Mouse (Mus musculus): Measurements from ENCODE around the gene Cd28.

Cd28 gene

GRCm38 (mm10) chr1:60750201-60750765 is 33.7 kb downstream of the Cd28 start:
- DNase-seq (ENCODE audit: extremely low spot score) = no peak

- DNase-seq (ENCODE audit: extremely low spot score) = no peak
Measured at GRCm38 (mm10) chr1:60751011-60751410, 34.4 kb downstream of the Cd28 start.

GRCm38 (mm10) chr1:60752986-60753385 is 36.4 kb downstream of the Cd28 start:
- no peak for DNase-seq (ENCODE audit: extremely low spot score)

GRCm38 (mm10) chr1:60753981-60754380 is 37.4 kb downstream of the Cd28 start:
- DNase-seq (ENCODE audit: extremely low spot score) = no peak

DNA sequence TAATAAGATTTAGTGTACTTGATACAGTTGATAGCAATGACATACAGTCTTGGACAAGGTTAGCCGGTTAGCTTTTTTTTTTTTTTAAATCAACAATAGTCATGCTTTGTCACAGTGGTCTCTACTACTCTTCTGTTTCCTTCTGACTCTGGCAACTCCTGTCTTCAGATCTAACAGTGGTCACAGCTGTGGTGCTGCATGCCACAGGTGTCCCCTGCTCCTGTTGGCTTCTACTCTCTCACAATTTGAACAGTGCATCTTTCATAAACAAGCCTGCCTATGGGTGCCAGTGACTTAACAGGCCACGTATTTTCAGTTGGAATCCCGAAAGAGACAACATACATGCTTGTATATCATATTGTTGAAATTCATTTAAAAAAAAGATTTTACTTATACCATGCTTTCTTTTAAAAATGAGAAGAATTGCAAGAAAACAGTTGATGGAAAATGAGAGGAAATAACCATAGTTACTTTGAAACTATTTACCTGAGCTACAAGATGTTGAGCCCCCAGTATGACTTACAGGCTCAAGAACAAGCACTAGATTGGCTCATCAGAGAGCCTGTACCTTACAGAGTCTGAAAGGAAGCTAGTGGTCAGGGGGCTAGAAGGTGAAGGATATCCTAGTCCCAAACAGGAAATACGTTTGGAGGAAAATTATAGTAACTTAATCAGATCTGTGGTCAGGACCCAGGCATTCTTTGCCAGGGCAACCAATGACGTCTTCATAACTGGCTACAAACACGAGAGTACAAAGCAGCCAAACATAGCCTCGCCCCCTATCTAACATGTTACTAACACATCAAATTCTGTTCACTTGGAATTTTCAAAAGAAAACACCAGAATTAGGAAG is 39.0 kb downstream of the Cd28 start:
- no peak for DNase-seq (ENCODE audit: extremely low spot score)

GRCm38 (mm10) chr1:60757631-60758030 is 41.0 kb downstream of the Cd28 start:
- DNase-seq (ENCODE audit: extremely low spot score) = no peak

DNA sequence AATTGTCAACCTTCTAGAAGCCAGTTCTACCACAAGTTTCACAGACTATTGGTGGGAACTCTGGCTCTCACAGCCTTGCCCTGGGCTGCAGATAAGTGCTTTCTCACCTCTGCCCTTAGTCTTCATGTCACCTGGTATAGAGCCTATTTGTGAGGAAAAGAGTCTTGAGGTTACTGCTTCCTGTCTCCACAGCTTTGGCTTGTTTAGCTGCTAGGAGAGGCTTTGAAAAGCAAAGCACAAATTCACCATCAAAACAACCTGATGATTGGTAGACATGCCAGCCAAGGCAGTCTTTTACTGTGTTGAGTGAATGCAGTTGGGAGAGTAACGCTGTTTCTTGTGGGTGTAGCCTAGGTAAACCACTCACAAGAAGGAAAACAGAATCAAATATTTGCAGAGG is 41.6 kb downstream of the Cd28 start:
- no peak for DNase-seq (ENCODE audit: extremely low spot score)

DNA sequence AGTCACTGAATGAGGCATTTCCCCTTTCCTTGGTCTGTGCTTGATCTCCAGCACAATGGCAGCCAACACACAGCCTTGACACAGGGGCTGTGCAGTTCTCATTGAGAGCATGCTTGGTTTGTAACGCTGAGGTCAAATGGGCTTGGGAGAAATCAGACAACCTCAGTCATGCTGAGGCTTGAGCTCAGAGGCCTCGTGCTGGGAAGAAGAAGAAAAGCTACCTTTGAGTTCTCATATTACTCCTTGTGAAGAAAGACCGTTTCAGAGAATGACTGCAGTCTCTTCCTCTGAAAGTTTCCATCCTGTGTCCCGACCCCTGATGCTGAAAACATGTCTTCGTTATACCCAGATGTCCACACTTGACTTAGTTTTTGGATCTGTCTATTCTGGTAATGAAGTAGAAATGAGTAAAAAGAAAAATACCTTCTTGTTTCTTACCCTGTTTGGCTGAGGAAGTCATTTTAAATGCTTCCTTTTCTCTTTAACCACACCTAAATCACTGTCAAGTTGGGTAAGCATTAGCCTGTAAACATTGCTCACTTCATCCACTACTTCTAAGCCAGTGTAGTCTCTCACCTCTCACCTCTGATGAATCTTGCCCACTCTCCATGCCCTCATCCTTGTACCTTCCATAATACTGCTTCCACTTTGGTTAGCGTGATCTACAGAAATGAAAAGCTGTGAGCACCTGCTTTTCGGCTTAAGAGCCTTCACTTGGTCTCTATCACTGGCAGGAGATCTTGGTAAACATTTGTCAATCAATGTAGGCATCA is 43.1 kb downstream of the Cd28 start:
- DNase-seq (ENCODE audit: extremely low spot score) = no peak

DNA sequence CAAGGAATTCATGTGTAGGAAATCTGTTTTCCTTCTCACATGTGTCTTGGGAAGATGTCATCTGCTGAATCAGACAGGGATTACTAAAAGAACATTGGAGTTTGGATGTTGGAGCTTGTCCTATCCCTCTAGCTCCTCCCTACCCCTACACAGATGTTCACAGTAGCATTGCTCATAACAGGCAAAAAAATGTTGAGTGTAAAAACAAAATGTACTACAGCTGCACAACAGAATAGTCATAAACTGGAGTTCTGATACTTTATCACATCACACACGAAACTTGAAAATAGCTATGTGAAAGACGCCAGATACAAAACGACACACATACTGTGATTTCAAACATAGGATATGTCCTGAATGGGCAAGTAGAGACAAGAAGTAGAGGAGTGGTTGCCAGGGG is 43.9 kb downstream of the Cd28 start:
- DNase-seq (ENCODE audit: extremely low spot score) = no peak

DNA sequence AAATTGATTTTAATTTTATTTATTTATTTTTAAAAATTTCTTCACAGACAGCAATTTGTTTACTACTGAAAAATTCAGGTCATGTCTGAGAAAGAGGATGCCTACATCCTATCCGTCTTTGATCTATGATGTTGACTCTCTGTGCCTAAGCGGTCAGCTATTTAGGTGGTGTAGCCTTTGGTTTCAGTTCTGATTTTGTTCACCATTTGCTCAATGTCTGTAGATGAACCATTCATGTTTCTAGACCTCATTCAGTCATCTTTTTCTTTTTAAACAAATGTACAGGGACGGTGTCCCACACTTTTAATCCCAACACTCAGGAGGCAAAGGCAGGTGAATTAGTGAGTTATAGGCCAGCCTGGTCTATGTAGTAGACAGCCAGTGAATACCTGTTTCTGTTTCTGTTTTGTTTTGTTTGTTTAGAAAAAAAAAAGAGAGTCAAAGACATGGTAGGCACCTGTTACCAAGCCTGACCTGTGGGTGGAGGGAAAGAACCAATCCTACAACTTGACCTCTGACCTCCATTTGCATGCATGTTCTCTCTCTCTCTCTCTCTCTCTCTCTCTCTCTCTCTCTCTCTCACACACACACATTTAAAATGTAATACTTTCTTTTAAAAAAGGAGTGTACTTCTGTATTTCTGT is 45.0 kb downstream of the Cd28 start:
- DNase-seq (ENCODE audit: extremely low spot score) = no peak

- DNase-seq (ENCODE audit: extremely low spot score) = no peak
Measured at GRCm38 (mm10) chr1:60762451-60762850, 45.9 kb downstream of the Cd28 start.

DNA sequence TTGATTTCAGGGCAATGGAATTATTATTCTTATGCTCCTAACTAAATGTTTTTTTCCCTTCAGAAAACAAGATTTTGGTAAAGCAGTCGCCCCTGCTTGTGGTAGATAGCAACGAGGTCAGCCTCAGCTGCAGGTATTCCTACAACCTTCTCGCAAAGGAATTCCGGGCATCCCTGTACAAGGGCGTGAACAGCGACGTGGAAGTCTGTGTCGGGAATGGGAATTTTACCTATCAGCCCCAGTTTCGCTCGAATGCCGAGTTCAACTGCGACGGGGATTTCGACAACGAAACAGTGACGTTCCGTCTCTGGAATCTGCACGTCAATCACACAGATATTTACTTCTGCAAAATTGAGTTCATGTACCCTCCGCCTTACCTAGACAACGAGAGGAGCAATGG is 46.3 kb downstream of the Cd28 start:
- no peak for DNase-seq (ENCODE audit: extremely low spot score)

GRCm38 (mm10) chr1:60771771-60772170 is 55.2 kb downstream of the Cd28 start:
- DNase-seq (ENCODE audit: extremely low spot score) = no peak

DNA sequence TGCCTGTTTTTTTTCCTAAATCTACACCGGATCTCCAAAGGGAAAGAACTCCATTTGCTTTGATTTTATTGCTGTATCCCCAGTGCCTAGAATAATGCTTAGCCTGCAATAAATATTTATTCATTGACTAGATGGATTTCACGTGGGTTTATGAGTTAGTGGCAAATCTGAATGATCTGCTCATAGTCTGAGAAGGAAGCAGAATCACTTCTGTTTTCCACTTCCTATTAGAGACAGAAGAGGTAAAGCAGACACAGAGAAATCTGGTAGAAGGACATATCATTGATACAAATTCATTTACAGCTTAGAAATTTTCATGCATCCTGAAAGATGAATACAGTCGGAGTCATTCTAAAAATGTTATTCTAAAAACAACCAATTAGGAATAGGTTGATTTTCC is 56.6 kb downstream of the Cd28 start:
- DNase-seq (ENCODE audit: extremely low spot score) = no peak

DNA sequence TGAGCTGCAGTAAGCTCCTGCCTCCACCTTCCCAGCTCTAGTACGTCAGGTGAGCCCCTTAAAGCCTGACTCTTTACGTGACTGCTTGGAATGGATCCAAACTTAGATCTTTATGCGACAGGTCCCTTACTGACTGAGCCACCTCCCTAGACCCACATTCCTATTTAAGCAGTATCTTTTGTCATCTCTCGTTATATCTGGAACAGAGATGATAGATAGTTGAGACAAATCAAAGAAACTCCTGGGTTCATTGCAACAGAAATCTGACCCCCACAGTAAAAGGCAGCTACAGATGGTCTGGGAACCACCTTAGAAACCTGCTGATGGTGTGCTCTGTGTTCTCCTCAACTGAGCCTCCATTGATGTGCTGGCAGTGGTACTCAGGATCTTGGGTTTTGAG is 59.6 kb downstream of the Cd28 start:
- no peak for DNase-seq (ENCODE audit: extremely low spot score)

GRCm38 (mm10) chr1:60776906-60777305 is 60.3 kb downstream of the Cd28 start:
- DNase-seq (ENCODE audit: extremely low spot score) = no peak

DNA sequence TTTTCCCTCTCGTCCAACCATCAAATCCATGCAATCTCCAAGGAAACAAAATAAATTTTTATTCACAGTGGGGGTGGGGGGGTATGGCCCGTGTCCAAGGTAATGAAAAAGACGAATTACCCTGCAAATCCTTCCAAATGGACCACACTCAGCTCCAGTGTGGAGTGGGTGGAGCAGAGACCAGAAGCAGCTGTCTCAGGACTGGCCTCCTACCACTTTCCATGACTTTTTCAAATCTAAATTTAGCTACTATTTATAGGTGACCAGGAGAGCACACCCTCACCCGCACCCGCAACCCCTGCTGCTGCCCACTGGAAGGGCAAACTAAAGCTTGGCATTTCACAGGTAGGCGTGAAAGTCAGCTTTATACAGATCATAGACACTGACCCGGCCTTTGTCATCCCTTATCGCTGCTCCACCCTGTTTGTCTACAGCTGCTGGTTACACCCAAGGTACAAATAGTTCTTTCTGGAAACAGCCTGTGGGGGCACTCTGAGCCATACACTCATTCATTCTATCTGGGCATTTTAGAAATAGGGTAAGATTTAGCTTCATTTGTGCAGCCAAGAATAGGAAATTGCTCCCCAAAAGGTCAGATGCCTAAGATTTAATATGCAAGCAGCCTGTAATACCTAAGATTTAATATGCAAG is 62.0 kb downstream of the Cd28 start:
- no peak for DNase-seq (ENCODE audit: extremely low spot score)

DNA sequence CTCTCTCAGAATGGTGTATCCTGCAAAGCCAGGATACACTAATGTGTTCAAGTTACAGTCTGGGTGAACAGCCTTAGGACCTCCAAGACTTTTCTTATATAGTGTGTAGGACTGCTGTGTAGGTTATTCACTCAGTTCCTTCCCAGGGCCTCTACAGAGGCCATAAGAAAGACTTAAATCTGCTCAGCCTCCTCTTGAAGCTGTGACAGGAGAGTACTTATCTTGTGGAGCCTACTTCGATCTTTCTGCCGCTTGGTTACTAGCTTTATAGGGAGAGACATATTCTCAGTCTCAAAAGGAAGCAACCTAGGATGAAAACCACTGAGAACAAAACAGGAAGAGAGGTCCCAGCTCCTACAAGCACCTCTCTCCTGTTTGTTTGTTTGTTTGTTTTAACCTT is 62.6 kb downstream of the Cd28 start:
- DNase-seq (ENCODE audit: extremely low spot score) = no peak

- no peak for DNase-seq (ENCODE audit: extremely low spot score)
Measured at GRCm38 (mm10) chr1:60781666-60782065, 65.1 kb downstream of the Cd28 start.

DNA sequence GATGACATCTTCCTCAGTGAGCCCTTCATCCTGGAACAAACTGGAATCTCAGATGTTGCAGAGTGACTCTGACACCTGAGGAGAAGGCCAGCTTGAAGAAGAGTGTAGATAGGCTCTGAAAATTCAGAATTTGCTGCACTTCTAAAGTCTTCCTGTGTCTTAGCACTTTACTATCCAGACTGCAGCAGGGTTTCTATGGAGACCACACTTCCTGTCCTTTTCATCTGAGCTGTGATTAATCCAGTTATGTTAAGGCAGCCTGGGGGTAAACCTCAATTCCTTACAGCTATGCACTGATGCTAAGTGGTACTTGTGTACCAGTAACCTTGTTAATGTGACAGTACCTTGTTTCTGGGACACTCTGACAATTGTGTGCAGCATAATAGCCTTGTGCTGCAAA is 77.1 kb downstream of the Cd28 start:
- DNase-seq (ENCODE audit: extremely low spot score) = no peak

DNA sequence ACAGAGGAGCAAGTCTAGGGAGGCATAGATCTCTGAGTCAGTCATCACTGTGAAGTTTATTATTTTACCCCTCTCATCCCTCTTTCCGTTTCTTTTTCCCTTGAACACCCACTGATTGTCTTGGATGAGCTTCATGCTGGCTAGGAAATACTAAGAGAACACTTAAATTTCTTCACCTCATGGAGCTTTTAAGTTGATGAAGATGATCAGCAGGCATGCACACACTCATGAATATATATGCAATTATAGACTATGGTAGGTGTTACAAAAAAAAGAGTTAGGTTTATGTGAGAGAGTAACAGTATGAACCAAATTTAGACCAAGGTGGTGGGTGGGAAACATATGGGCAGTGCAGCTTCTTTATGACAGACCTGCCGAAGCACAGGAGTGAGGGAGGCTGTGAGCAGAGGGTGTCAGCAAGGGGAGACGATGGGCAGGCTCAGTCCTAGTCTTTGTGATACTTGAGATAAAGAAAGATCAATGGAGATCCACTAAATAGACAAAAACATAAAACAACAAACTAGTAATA is 79.1 kb downstream of the Cd28 start:
- no peak for DNase-seq (ENCODE audit: extremely low spot score)

All from embryo, embryonic 9.5 days (tissue).